Mouse (Mus musculus) forelimb bud, embryonic 11.5 days (tissue): ENCODE data around the gene Fchsd2.

Experiments used
- DNase-seq: peaks from one replicate; pipeline ENCODE4 v3.0.0-alpha.2; 2012; ENCODE audit warnings: low read depth, low spot score

Gene Fchsd2

GRCm38 (mm10) chr7:101316591-101317001 lies 223.9 kb downstream of the Fchsd2 start:
- no peak for DNase-seq

DNA sequence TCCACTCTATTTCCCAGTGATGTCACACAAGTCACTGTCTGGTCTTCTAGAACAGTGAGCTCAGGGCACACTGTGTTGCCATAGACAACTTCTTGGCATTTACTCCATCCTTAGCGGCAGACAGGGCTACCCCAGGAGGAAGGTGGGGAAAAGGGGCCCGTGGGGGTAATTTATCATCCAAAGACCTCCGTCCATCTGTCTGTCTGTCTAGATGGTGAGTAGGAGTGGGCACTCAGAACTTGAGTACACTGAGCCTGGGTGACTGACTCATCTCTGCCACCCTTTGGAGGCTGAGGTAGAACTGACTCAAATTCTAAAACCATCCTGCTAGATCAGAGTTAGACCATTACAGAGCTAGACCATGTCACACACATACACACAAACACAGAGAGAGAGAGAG lies 224.4 kb downstream of the Fchsd2 start, which contains the start of gene Stard10:
Stard10 (plus strand) TSS at position 73 of the 400 bp plus-strand sequence.
- no peak for DNase-seq

GRCm38 (mm10) chr7:101318848-101319247 lies 226.2 kb downstream of the Fchsd2 start:
- no peak for DNase-seq

- no peak for DNase-seq
Measured at GRCm38 (mm10) chr7:101319796-101320195, 227.1 kb downstream of the Fchsd2 start.

DNA sequence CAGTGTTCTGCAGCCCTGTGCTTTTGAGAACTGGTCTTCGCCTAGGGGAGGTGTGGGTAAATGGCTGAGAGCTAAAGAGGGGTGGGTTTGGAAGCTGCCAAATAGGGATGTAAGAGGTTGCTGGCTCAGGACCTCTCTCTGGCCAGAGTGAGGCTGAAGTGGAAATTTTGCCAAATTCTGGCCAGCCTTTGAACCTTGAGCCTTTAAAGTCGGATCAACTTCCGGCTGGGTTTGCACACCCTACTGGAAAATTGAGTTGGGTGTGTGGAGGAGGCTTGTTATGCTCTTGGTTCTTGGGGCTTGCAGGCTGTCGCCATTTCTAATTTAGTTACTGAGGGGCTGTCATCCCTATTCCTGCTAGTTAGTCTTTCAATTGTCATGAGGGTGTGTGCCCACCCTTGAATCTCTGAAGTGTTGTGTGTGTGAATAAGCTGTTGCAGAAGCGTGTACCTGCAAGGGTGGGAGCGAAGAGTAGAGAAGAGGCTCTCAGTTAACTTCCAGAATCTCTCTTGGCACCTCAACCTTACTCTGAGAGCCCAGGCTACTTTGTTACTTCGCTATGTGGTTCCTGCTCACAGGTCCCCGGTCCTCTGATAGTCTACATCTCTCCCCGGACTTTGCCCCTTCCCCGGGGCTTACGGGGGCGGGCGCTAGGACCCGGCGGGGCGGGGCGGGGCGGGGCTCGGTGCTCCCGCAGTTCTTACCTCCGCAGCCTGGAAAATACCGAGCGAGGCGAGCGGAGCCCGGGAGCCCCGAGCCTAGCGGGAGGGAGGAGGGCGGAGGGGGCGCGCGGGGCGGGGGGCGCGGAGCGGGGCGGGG lies 227.9 kb downstream of the Fchsd2 start:
- no peak for DNase-seq

- DNase-seq, result no peak
Measured at GRCm38 (mm10) chr7:101321218-101321827, 228.7 kb downstream of the Fchsd2 start.

- no peak for DNase-seq
Measured at GRCm38 (mm10) chr7:101323141-101323594, 230.5 kb downstream of the Fchsd2 start.

- no peak for DNase-seq
Measured at GRCm38 (mm10) chr7:101324142-101324962, 231.7 kb downstream of the Fchsd2 start.

DNA sequence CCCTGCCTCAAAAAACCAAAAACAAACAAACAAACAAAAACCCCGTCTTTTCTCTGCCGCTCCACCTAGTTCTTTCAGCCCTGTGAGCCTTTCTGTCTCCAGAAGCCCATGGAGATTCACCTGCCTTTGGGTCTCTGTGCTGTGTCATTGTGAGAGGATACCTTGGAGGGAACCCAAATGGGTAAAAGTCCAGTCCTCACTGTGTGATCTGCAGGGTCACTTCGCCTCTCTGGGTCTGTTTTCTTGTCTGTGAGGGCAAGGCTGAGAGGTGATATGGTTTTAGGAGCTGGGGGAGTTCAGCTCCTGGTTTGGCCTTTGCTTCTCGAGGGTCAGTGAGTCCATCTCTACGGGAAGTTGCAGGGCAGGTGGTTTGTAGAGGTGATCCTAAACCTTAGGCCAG lies 233.3 kb downstream of the Fchsd2 start:
- DNase-seq, result no peak

GRCm38 (mm10) chr7:101327263-101327662 lies 234.6 kb downstream of the Fchsd2 start:
- no peak for DNase-seq

- no peak for DNase-seq
Measured at GRCm38 (mm10) chr7:101327786-101328185, 235.1 kb downstream of the Fchsd2 start.

DNA sequence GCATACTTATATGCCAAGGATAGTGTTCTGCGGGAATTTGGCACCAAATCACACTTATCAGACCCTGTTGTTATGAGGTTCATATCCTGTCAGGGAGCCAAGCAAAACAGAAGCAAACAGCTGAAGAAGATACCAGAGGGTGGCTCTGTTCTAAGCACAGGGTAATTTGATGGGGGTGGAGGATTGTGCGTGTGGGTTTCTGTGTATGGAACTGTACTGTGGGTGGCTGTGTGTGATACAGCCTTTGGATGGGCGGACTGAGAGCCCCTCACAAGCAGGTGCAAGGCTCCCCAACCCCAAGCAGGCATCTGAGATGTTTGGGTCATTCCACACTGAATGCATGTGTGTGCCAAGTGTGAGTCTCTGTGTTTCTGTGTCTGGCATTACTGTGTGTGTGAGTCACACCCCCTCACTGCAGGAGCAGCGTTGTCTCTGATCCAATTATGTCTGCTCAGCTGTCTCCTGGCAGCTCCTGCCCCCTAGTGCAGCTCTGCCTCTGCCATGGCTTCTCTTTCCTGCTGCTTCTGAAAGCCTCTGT lies 236.0 kb downstream of the Fchsd2 start:
- no peak for DNase-seq

DNA sequence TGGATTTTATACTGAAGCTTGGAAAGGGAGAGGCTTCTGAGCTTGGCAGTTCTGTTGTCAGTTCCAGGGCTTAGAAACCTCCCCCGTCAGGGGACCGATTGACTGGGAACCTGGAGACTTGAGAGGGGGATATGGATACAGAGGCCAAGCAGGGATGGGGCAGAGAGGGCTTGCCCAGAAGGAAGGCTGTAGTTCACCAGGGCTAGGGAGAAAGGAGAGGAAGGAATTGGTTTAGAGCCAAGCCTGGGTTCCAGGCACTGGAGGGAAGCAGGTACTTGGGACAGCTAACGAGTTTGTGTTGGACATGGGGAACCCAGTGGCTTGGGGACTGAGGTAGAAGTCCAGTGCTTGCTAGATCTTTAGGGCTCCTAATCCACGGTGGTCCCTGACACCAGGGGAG lies 236.9 kb downstream of the Fchsd2 start:
- DNase-seq, result no peak

- no peak for DNase-seq
Measured at GRCm38 (mm10) chr7:101330074-101330840, 237.6 kb downstream of the Fchsd2 start.

DNA sequence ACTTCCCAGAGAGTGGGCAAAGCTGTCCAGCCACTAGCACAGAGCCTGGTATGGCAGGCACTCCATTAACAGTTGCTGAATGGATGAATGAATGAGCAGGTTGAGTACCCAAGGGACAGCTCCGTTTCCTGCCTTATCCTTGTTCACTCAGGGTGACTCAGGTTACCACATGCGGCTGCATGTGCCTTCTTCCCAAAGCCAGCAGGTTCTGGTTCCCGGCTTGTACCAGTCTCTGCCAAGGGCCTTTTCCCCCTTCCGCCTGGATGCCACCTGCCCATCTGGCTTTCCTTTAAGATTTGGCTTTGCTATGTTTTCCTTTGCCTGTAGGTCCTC lies 238.1 kb downstream of the Fchsd2 start:
- no peak for DNase-seq

DNA sequence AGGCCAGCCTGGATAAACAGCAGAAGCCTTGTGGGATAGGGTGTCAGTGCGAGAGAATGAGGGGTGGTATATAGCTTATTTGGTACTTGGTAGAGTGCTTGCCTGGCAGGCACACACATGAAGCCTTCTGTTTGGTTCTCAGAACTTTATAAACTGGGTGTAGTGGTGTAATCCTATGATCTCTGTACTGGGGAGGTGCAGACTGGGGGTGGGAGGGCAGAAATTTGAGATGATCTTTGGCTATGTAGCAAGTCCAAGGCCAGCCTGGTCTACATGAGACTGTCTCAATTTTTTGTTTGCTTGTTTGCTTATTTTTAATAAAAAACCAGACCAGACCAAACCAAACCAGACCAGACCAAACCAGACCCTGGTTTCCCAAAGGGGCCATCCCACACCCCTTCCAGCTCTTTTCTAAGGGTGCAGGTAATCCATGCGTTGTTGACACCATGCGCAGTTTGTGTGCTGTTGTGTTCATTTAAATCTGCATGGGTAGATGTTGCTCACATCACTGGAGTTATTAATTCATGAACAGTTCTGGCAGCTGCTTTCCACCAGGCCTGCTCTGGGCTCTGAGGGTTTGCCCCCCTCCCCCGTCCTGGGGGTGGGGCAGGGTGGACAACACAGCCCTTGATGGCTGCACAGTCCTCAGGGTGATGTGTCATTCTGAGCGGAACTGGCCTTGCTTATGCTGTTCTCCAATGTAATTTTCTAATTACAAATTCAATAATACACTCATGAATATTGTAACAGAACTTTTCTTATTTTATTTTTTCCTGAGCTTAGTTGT lies 239.6 kb downstream of the Fchsd2 start:
- no peak for DNase-seq
